Mouse (Mus musculus): Measurements from ENCODE around the gene Apoa5. TPM values are rescaled to one million over a fixed set of nuclear protein-coding genes. Genes with fewer than 3 reads are reported as not detected.

Gene Apoa5
- polyA plus RNA-seq, 1 experiment from 2014 or later, result 0.08 TPM

GRCm38 (mm10) chr9:46320461-46320860 lies 52.0 kb downstream of the Apoa5 start:
- Histone ChIP-seq H3K27me3 (ENCODE audit: insufficient read depth, low read length) (no peaks in the 10 kb centered on the region), H3K4me1 (replicated peaks; ENCODE audit: insufficient read depth, low read length) (no peaks in the 10 kb centered on the region), H3K4me3 (replicated peaks; ENCODE audit: low read depth, low read length) (no peak overlapping the region), H3K4me2 (ENCODE audit: low read length) (no peak overlapping the region), H3K36me3 (ENCODE audit: insufficient read depth, low read length) (no peaks in the 10 kb centered on the region), H3K9ac (ENCODE audit: low read depth, low read length) (no peak overlapping the region), H3K27ac (no peak overlapping the region), H3K9me3 (replicated peaks; ENCODE audit: low read length) (no peaks in the 10 kb centered on the region)
- DNase-seq (ENCODE audit: low spot score) (no peak), ATAC-seq (replicated peaks; ENCODE audit: low FRiP score, low read depth) (no peak)
- 84% methylated on average over 2 of the region's 2 CpGs for WGBS
- no peak for TF ChIP-seq CTCF (IDR thresholded peaks at IDR 0.05; ENCODE audit: low read depth)

Other genes with a start within 250 kb of the Apoa5 start
- gene Apoa1, start 40.1 kb upstream of the Apoa5 start, polyA plus RNA-seq (2015; fragmentation: Nextera tagmentation; extraction: Ambion mirVana), result 5.5 and 6.7 TPM in 2 replicates
- gene Apoc3, start 33.0 kb upstream of the Apoa5 start, polyA plus RNA-seq (2015; fragmentation: Nextera tagmentation; extraction: Ambion mirVana), result 0.87 and 2.3 TPM in 2 replicates
- gene Apoa4, start 27.9 kb upstream of the Apoa5 start, polyA plus RNA-seq (2015; fragmentation: Nextera tagmentation; extraction: Ambion mirVana), result 0.99 and 1.9 TPM in 2 replicates
- gene Zpr1, start 4.4 kb downstream of the Apoa5 start, polyA plus RNA-seq (2015; fragmentation: Nextera tagmentation; extraction: Ambion mirVana), result 43.3 and 46.4 TPM in 2 replicates
- gene Bud13, start 14.4 kb downstream of the Apoa5 start, polyA plus RNA-seq (2015; fragmentation: Nextera tagmentation; extraction: Ambion mirVana), result 14.9 and 16.2 TPM in 2 replicates
- gene 4931429L15Rik, start 51.4 kb downstream of the Apoa5 start, polyA plus RNA-seq (2015; fragmentation: Nextera tagmentation; extraction: Ambion mirVana), result not detected in 2 replicates

Measured in kidney, postnatal 0 days (tissue).